Mouse (Mus musculus): ENCODE data around the gene Gm16405. TPM values are rescaled to one million over a fixed set of nuclear protein-coding genes. Genes with fewer than 3 reads are reported as not detected.
"Not testable (repeated sequence)": the region's sequence is repeated elsewhere in the genome, so short reads cannot be mapped to it uniquely, and the experiment has no call there.

The Gm16405 gene
- total RNA-seq (2014; fragmentation: Nextera tagmentation) (not detected in 2 replicates), total RNA-seq (2017) (not detected in 2 replicates), polyA plus RNA-seq (2012) (not detected in 2 replicates)

DNA sequence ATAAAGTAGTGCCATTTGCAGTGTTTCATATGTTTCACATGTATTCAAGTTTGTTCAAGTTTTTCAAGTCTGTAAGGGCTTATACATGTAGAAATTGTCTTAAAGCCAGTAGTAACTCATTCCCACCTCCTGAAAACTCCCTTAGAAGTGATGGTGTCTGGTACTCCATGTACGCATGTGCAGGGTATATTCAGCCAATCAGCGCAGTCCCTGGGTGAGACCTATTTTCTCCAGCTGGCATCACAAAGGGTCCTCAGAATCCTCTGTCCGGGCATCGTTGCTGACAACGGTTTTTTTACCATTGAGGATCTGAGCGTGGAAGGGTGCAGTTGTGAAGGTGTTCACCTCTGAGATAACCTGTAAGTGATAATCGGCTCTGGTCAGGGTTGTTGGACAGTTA lies at the start of gene Gm16405:
Gene Gm16405 (plus strand): TSS at position 301 of the 400 bp plus-strand sequence.
- not testable (repeated sequence) for H3K4me3 ChIP-seq (ENCODE audit: low read depth, low read length); ATAC-seq (ENCODE audit: extremely low read depth, insufficient number of reproducible peaks, low FRiP score, poor library complexity, severe bottlenecking); H3K27me3 ChIP-seq (ENCODE audit: insufficient read depth, low read length); H3K4me1 ChIP-seq (ENCODE audit: insufficient read depth, low read depth, low read length); H3K36me3 ChIP-seq (replicated peaks); DNase-seq (ENCODE audit: low spot score); H3K9me3 ChIP-seq (replicated peaks)

Other genes starting within 250 kb of the Gm16405 start
- not detected in 2 replicates for gene Gm16430, start 91.0 kb downstream of the Gm16405 start, total RNA-seq (2014; fragmentation: Nextera tagmentation)
- gene Gm16430, start 91.0 kb downstream of the Gm16405 start, total RNA-seq (2017): not detected in 2 replicates
- not detected in 2 replicates for gene Gm16430, start 91.0 kb downstream of the Gm16405 start, polyA plus RNA-seq (2012)

All from G1E (cell line).